Mouse (Mus musculus) 3T3-L1 (cell line): ENCODE measurements around the gene Rgl2.
"Not testable (repeated sequence)": the region's sequence is repeated elsewhere in the genome, so short reads cannot be mapped to it uniquely, and the experiment has no call there.

Experiments
- DNase-seq: peaks from one replicate; pipeline ENCODE4 v3.0.0-alpha.2; 2015; ENCODE audit warnings: low read depth, low spot score

Rgl2 gene

GRCm38 (mm10) chr17:33929371-33930279 is at the start of gene Rgl2:
Rgl2 (plus strand) TSS chr17:33929543.
- peak; percentile 85 for DNase-seq

- not testable (repeated sequence) for DNase-seq
These were observed 45.0 kb upstream of the Rgl2 start for GRCm38 (mm10) chr17:33884320-33884719.

GRCm38 (mm10) chr17:33887802-33888201 is 41.5 kb upstream of the Rgl2 start:
- DNase-seq: not testable (repeated sequence)

GRCm38 (mm10) chr17:33888230-33888629 is 41.1 kb upstream of the Rgl2 start:
- not testable (repeated sequence) for DNase-seq

- DNase-seq: not testable (repeated sequence)
These were observed 39.3 kb upstream of the Rgl2 start for GRCm38 (mm10) chr17:33889941-33890532.

- DNase-seq: peak; percentile 100
These were observed 38.7 kb upstream of the Rgl2 start, which contains the start of gene Kifc1 for GRCm38 (mm10) chr17:33890533-33891059. Kifc1 (minus strand) TSS chr17:33890661.

- no peak for DNase-seq
These were observed 38.0 kb upstream of the Rgl2 start for GRCm38 (mm10) chr17:33891357-33891756.

GRCm38 (mm10) chr17:33891892-33892291 is 37.5 kb upstream of the Rgl2 start:
- not testable (repeated sequence) for DNase-seq

GRCm38 (mm10) chr17:33892429-33892828 is 36.9 kb upstream of the Rgl2 start:
- DNase-seq: peak; percentile 81

- not testable (repeated sequence) for DNase-seq
These were observed 36.3 kb upstream of the Rgl2 start for GRCm38 (mm10) chr17:33893011-33893410.

GRCm38 (mm10) chr17:33897114-33897794 is 32.1 kb upstream of the Rgl2 start:
- peak; percentile 95 for DNase-seq

GRCm38 (mm10) chr17:33898193-33898592 is 31.1 kb upstream of the Rgl2 start:
- DNase-seq: not testable (repeated sequence)

GRCm38 (mm10) chr17:33899642-33900041 is 29.7 kb upstream of the Rgl2 start:
- no peak for DNase-seq

- no peak for DNase-seq
These were observed 28.9 kb upstream of the Rgl2 start for GRCm38 (mm10) chr17:33900281-33900988.

- DNase-seq: peak; percentile 30
These were observed 28.4 kb upstream of the Rgl2 start for GRCm38 (mm10) chr17:33900989-33901314.

GRCm38 (mm10) chr17:33901653-33902052 is 27.7 kb upstream of the Rgl2 start:
- no peak for DNase-seq

- no peak for DNase-seq
These were observed 27.3 kb upstream of the Rgl2 start for GRCm38 (mm10) chr17:33902079-33902478.

- no peak for DNase-seq
These were observed 26.9 kb upstream of the Rgl2 start for GRCm38 (mm10) chr17:33902491-33902890.

- DNase-seq: not testable (repeated sequence)
These were observed 25.3 kb upstream of the Rgl2 start for GRCm38 (mm10) chr17:33903911-33904651.

GRCm38 (mm10) chr17:33904835-33905234 is 24.5 kb upstream of the Rgl2 start, which contains the start of gene Platr17:
Platr17 (plus strand) TSS chr17:33905135.
- DNase-seq: not testable (repeated sequence)
